9 mouse cellular contexts compared by ENCODE assay signal in the genomic region with DNA sequence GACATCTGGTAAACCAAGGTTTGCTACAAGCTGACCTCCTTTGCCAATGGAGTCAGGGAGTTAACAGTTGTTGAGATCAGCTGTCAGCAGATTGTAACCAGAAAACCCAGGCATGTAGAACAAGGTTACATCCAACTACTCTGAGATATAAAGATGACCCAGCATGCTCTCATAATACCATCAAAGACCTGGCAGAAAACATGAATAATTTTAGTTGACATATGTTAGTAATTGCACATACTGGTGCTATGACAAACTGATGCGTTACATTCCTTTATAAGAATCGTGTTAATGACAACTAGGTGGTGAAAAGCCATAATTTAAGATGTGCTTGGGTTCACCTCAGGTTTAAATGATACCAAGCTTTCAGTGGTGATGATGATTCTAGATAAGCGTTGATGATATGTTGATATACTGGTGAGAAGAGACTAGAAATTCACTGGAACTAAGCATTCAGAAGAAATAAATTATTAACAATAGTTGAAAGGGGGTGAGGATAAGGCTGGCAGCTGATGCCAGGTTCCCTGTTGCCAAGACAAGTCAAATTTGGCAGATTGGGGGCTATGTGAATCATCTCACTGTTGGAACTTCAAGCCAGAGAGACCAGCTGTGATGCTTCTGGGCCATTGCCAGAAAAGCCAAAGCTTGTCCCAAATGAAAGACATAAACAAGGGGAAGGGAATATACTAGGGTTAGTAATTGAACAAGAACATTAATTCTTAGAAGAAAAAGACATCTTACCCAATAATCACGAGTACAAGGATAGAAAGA.
DNase-seq lines count a peak whose midpoint lies in the region; ATAC-seq and TF ChIP-seq lines count a peak whose summit lies in the region.
"Had no signal": no experiment of that assay in that cellular context is flagged by ENCODE, and none has a peak within 500 bp of the region (broad histone marks: within the 10 kb centered on the region; RNA-seq: fewer than 3 reads in every experiment).

No protein-coding gene starts in this region.

- no peak overlapping the region for H3K9ac ChIP-seq in lung, postnatal 0 days (replicated peaks; ENCODE audit: low read depth)

- H3K4me1 ChIP-seq in lung, postnatal 0 days (ENCODE audit: insufficient read depth, low read depth, low read length): no peaks in the 10 kb centered on the region

- TF ChIP-seq EP300 in lung, postnatal 0 days (IDR thresholded peaks at IDR 0.05): no peak

- no peaks in the 10 kb centered on the region for H3K27me3 ChIP-seq in lung, postnatal 0 days (replicated peaks; ENCODE audit: insufficient read depth, low read length)

- DNase-seq in cerebellum, adult 11 months: peak; percentile 6
- DNase-seq in left cerebral cortex, postnatal 14 days (ENCODE audit: low spot score in 2 of 2): peak; percentile 27 to 39
- DNase-seq in left cerebral cortex, adult 8-10 months (ENCODE audit: low spot score in 2 of 2): no peak
- DNase-seq in heart, adult 9 months (ENCODE audit: low spot score in 2 of 2): peak; percentile 17 to 34
- peak; percentile 15 for DNase-seq in lung, postnatal 0 days (ENCODE audit: low spot score)
- DNase-seq in urinary bladder, adult 2 months (ENCODE audit: low spot score): no peak
- DNase-seq in adrenal gland, postnatal 25 days: no peak

- no peak for TF ChIP-seq CTCF in lung, postnatal 0 days (IDR thresholded peaks at IDR 0.05)

- ATAC-seq in cerebellum, adult (ENCODE audit: insufficient number of reproducible peaks, low FRiP score, low TSS enrichment): no peak
- ATAC-seq in lung, postnatal 0 days: no peak

- no peaks in the 10 kb centered on the region for H3K9me3 ChIP-seq in lung, postnatal 0 days (ENCODE audit: low read length)

- H3K27ac ChIP-seq in lung, postnatal 0 days (ENCODE audit: low read length): no peak overlapping the region
- H3K27ac ChIP-seq: left cerebral cortex, adult 2 months had no signal

- intact Hi-C loops in left cerebral cortex, postnatal 14 days (cut with DNase I): no loop called here

- no peaks in the 10 kb centered on the region for H3K36me3 ChIP-seq in lung, postnatal 0 days (ENCODE audit: insufficient read depth, low read length)

- no peak overlapping the region for H3K4me3 ChIP-seq in lung, postnatal 0 days (ENCODE audit: low read depth, low read length)
- H3K4me3 ChIP-seq: left cerebral cortex, adult 2 months had no signal

- 66% methylated on average over 4 of the region's 4 CpGs for WGBS in lung, postnatal 0 days

- H3K4me2 ChIP-seq in lung, postnatal 0 days (replicated peaks; ENCODE audit: low read depth, low read length): no peak overlapping the region

Comparison
In these comparisons a context has a peak if more than half of its experiments do, and no peak if none do; other contexts are left out.
1. DNase-seq: peak in cerebellum, adult 11 months (single experiment), left cerebral cortex, postnatal 14 days (2 of 2), heart, adult 9 months (2 of 2) and lung, postnatal 0 days (single experiment); none in left cerebral cortex, adult 8-10 months (0 of 2), urinary bladder, adult 2 months (single experiment) and adrenal gland, postnatal 25 days (single experiment).